Mouse (Mus musculus): ENCODE results near the gene Gpr180. TPM values are rescaled to one million over a fixed set of nuclear protein-coding genes. Genes with fewer than 3 reads are reported as not detected.
A peak's percentile ranks its signal among the peaks of the same experiment; 100 is the strongest.
"Not testable (repeated sequence)": the region's sequence is repeated elsewhere in the genome, so short reads cannot be mapped to it uniquely, and the experiment has no call there.

Gene Gpr180
- polyA plus RNA-seq, 1 experiment = 21.9 TPM

DNA sequence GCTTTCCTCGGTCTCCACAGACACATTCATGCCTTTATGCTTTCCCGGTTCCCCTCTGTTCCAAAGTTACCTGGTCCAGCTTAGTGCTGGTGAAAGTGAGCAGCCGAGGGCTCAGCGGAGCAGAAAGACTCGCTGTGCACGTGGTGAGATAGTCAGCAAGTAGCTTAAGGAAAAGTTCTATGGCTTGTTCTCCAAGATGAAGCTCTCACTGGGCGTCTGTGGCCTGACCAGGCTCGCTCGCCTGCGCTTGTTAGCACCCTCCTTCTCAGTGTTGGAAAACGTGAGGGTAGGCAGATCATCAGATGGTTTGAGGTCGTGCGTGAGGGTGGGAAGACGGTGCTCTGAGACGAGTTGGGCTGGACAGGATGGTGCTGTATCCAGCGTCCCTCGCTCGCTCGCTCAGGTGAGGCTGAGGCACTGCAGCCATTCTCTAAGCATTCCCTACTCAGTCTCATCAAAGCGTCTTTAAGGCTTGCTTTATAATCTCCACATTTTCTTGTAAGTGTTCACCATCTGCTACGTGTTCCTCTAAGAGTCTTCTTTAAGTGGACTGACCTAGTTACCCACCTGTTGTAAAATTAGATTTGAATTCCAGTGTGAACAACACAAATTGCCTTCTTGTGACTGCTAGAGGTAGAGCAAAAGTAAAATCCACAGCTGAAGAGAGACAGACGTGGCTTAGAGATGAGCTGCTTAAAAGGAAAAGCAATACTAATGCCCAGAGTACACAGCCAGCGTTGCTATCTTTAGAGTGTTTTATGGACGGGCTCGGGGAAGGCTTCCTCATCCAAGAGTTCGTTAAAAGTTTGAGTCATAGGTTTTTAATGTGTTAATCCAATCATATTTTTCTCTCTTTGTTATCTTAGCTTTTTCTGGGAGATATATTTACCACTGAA lies 13.9 kb downstream of the Gpr180 start:
- Histone ChIP-seq H3K27me3 (ENCODE audit: control insufficient read depth, insufficient read depth, low read length) (no peaks in the 10 kb centered on the region), H3K36me3 (ENCODE audit: control insufficient read depth, insufficient read depth, low read length) (no peaks in the 10 kb centered on the region), H3K4me1 (replicated peaks; ENCODE audit: control insufficient read depth, insufficient read depth, low read length) (no peaks in the 10 kb centered on the region), H3K4me3 (ENCODE audit: control insufficient read depth, insufficient read depth, low read length) (no peak overlapping the region), H3K27ac (ENCODE audit: control insufficient read depth, insufficient read depth, low read length) (no peak overlapping the region)
- 92% methylated on average over 26 of the region's 26 CpGs for WGBS
- no peak for DNase-seq
- TF ChIP-seq POLR2A (IDR thresholded peaks at IDR 0.05; ENCODE audit: control insufficient read depth, extremely low read depth, insufficient read depth, low read length, poor library complexity) = no peak
- no peak for TF ChIP-seq CTCF (IDR thresholded peaks at IDR 0.05; ENCODE audit: borderline replicate concordance, control insufficient read depth, extremely low read depth, insufficient read depth, low read length, poor library complexity)

DNA sequence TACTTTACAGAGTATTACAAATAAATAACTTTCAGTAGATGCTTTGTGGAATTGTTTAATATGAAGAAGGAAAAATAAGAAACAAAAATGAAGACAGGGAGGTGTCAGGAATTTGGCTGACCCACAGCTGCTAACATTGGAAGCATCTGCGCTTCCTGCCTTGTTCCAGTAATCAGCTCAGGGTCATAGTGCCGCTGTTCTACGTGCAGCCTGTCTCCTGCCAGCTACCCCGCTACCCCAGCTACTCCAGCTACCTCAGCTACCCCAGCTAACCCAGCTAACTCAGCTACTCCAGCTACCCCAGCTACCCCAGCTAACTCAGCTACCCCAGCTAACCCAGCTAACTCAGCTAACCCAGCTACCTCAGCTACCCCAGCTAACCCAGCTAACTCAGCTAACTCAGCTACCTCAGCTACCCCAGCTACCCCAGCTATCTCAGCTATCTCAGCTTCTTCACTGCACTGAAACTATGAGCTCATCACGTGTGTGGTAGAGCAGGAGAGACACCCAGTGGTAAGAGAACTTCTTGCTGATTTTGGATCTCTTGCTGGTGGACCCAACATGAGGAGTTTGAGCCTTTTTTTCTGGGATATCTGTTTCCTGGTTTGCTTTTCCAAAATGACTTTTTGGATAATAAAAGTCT lies 14.8 kb downstream of the Gpr180 start:
- no peak for TF ChIP-seq CTCF (IDR thresholded peaks at IDR 0.05; ENCODE audit: borderline replicate concordance, control insufficient read depth, extremely low read depth, insufficient read depth, low read length, poor library complexity)
- no peak for TF ChIP-seq POLR2A (IDR thresholded peaks at IDR 0.05; ENCODE audit: control insufficient read depth, extremely low read depth, insufficient read depth, low read length, poor library complexity)
- Histone ChIP-seq H3K4me1 (replicated peaks; ENCODE audit: control insufficient read depth, insufficient read depth, low read length) (no peaks in the 10 kb centered on the region), H3K27ac (ENCODE audit: control insufficient read depth, insufficient read depth, low read length) (no peak overlapping the region), H3K36me3 (ENCODE audit: control insufficient read depth, insufficient read depth, low read length) (no peaks in the 10 kb centered on the region), H3K4me3 (ENCODE audit: control insufficient read depth, insufficient read depth, low read length) (no peak overlapping the region), H3K27me3 (ENCODE audit: control insufficient read depth, insufficient read depth, low read length) (no peaks in the 10 kb centered on the region)
- DNase-seq = no peak
- WGBS = 92% methylated on average over 5 of the region's 5 CpGs

DNA sequence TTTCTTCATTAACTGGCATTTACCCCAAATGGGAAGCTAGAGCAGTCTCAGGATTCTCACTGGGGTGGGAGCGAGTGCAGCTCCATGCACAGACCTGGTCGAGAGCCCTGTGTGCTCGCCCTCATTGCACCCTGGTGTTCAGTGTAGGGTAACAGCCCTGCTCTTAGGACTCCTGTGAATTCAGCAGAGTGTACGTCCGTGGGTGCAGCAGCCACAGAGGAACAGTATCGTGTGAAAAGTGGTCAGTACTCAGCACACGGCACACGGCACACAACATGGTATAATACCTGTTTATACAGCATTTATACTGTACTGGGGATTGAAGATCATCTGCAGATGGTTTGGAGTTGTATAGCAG lies 15.3 kb downstream of the Gpr180 start:
- Histone ChIP-seq H3K4me3 (ENCODE audit: control insufficient read depth, insufficient read depth, low read length) (no peak overlapping the region), H3K4me1 (replicated peaks; ENCODE audit: control insufficient read depth, insufficient read depth, low read length) (no peaks in the 10 kb centered on the region), H3K27me3 (ENCODE audit: control insufficient read depth, insufficient read depth, low read length) (no peaks in the 10 kb centered on the region), H3K27ac (ENCODE audit: control insufficient read depth, insufficient read depth, low read length) (no peak overlapping the region), H3K36me3 (ENCODE audit: control insufficient read depth, insufficient read depth, low read length) (no peaks in the 10 kb centered on the region)
- DNase-seq = no peak
- no peak for TF ChIP-seq CTCF (IDR thresholded peaks at IDR 0.05; ENCODE audit: borderline replicate concordance, control insufficient read depth, extremely low read depth, insufficient read depth, low read length, poor library complexity)
- no peak for TF ChIP-seq POLR2A (IDR thresholded peaks at IDR 0.05; ENCODE audit: control insufficient read depth, extremely low read depth, insufficient read depth, low read length, poor library complexity)
- WGBS = 97% methylated on average over 8 of the region's 8 CpGs

DNA sequence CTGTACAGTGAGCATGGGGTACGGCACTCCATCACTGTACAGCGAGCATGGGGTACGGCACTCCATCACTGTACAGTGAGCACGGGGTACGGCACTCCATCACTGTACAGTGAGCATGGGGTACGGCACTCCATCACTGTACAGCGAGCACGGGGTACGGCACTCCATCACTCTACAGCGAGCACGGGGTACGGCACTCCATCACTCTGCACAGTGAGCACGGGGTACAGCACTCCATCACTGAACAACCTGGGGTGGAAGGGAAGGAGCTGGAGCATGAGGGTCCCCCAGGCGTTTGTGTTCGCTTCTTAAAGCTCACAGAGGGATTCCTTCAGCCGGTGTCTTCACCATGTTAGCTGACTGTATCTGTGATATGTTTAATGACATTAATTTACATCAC lies 19.1 kb downstream of the Gpr180 start:
- DNase-seq; H3K4me1 ChIP-seq (replicated peaks; ENCODE audit: control insufficient read depth, insufficient read depth, low read length); H3K4me3 ChIP-seq (ENCODE audit: control insufficient read depth, insufficient read depth, low read length); H3K36me3 ChIP-seq (ENCODE audit: control insufficient read depth, insufficient read depth, low read length); H3K27ac ChIP-seq (ENCODE audit: control insufficient read depth, insufficient read depth, low read length); H3K27me3 ChIP-seq (ENCODE audit: control insufficient read depth, insufficient read depth, low read length): not testable (repeated sequence)
- 96% methylated on average over 16 of the region's 16 CpGs for WGBS

DNA sequence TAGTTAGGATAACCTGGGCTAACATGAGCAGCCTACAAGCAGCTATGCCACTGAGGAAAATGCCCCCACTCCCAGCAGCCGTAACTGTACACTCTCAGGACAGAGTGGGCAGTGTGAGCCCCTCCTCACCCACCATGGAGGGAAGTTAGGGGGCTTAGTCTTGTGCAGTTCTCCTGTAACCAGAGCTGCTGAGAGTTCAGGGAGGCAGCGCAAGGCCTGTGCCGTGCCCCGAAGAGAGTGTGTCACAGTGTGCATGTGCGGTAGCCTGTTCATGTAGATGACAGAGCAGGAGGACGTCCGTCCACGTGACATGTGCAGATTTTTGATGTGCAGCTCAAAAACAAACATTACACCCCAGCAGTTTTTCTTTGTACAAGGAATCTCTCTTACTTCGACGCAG lies 19.8 kb downstream of the Gpr180 start:
- TF ChIP-seq CTCF (IDR thresholded peaks at IDR 0.05; ENCODE audit: borderline replicate concordance, control insufficient read depth, extremely low read depth, insufficient read depth, low read length, poor library complexity) = no peak
- TF ChIP-seq POLR2A (IDR thresholded peaks at IDR 0.05; ENCODE audit: control insufficient read depth, extremely low read depth, insufficient read depth, low read length, poor library complexity) = no peak
- 93% methylated on average over 10 of the region's 10 CpGs for WGBS

DNA sequence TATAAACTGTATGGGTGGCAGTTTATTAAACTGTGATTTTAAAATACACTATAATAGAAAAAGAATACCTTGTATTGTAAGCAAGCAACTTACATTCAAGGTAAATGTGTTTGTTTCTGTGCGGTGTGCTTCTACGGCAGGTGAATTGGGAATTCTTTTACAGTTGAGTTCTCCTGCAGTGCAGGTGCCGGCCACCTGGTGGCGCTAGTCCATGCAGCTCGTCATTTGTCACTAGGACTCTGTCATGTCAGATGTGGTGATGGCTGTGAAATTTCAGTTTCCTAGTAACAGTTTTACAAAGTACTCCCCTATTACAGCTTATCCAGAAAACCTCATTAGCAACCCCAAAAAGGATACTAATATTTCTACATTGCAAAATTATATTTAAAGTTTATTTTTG lies 20.2 kb downstream of the Gpr180 start:
- DNase-seq = peak; percentile 75
- 36% methylated on average over 5 of the region's 5 CpGs for WGBS
- Histone ChIP-seq H3K36me3 (ENCODE audit: control insufficient read depth, insufficient read depth, low read length) (peaks cover 7% of the 10 kb centered on the region; the same call in 1 of the 2 replicates), H3K27ac (ENCODE audit: control insufficient read depth, insufficient read depth, low read length) (no peak overlapping the region), H3K4me1 (replicated peaks; ENCODE audit: control insufficient read depth, insufficient read depth, low read length) (no peaks in the 10 kb centered on the region), H3K27me3 (ENCODE audit: control insufficient read depth, insufficient read depth, low read length) (no peaks in the 10 kb centered on the region), H3K4me3 (ENCODE audit: control insufficient read depth, insufficient read depth, low read length) (no peak overlapping the region)
- TF ChIP-seq POLR2A (IDR thresholded peaks at IDR 0.05; ENCODE audit: control insufficient read depth, extremely low read depth, insufficient read depth, low read length, poor library complexity) (no peak), CTCF (IDR thresholded peaks at IDR 0.05; ENCODE audit: borderline replicate concordance, control insufficient read depth, extremely low read depth, insufficient read depth, low read length, poor library complexity) (peak; percentile 84; the same call in 1 of the 2 replicates)

More for the DNA sequence above, 19.8 kb downstream of the Gpr180 start:
- no peaks in the 10 kb centered on the region for H3K4me1 ChIP-seq (replicated peaks; ENCODE audit: control insufficient read depth, insufficient read depth, low read length)
- H3K4me3 ChIP-seq (ENCODE audit: control insufficient read depth, insufficient read depth, low read length) = no peak overlapping the region
- peaks cover 7% of the 10 kb centered on the region; the same call in 1 of the 2 replicates for H3K36me3 ChIP-seq (ENCODE audit: control insufficient read depth, insufficient read depth, low read length)
- no peak overlapping the region for H3K27ac ChIP-seq (ENCODE audit: control insufficient read depth, insufficient read depth, low read length)
- DNase-seq = no peak
- no peaks in the 10 kb centered on the region for H3K27me3 ChIP-seq (ENCODE audit: control insufficient read depth, insufficient read depth, low read length)
